Mouse (Mus musculus): ENCODE results near the gene Trip6.

Trip6 gene

DNA sequence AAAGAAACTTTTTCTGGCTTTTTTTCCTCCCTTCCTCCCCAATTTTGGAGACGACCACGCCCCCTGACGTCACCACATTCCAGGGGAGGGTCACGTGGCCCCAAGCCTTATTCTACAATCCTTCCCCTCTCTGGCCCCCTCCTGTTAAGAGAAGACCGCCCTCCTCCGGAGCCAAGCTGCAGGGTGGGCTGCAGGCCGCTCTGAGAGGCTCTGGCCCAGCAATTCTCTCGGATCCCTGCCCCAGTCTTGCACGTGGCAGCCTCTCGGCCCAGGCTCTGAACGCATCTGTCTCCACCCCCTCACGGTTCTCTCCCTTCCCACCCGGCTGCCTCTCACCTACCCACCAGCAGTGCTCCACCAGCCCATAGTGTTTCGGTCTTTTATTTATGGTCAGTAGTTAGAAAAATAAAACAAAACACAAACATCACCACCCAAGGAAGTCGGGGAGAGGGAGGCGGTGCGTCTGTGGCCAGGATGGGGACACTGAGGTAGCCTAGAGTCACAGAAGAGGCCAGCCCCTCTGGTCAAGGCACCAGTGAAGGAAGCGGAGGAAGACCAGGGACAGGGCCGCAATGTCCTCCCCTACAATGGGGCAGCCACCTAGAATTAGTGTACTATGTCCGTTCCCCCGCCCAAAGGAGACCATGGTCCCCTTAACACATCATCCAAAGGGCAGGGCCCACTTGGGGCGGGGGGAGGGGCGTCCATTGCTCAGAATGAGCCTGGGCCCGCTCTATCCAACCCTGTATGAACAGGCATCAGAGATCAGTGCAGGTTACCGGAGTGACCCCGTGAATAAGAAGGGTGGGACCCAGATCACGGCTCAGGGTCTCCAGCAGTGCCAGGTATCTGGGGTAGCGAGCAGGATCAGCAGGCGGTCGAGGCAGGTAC, at the start of gene Trip6:
TSS of gene Trip6 (minus strand) at position 212 of the 891 bp plus-strand sequence.
- DNase-seq = peak; percentile 30

DNA sequence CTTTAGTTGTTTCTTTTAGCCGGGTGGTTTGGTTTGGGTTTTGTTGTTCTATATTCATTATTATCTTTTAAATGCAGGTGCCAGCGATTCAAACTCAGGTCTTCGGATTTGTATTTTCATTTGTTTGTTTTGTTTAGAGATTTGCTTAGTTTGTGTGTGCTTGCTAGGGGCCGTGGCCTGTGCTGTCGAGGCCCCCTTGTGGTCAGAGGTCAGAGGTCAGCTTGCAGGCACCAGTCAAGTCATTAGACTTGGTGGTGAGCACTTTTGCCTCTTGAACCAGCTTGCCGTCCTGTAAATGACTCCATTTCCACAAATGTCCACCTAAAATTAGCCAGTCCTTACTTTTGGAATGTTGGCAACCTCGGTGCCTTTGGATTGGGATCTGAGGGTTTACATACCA, 44.2 kb upstream of the Trip6 start:
- no peak for DNase-seq

DNA sequence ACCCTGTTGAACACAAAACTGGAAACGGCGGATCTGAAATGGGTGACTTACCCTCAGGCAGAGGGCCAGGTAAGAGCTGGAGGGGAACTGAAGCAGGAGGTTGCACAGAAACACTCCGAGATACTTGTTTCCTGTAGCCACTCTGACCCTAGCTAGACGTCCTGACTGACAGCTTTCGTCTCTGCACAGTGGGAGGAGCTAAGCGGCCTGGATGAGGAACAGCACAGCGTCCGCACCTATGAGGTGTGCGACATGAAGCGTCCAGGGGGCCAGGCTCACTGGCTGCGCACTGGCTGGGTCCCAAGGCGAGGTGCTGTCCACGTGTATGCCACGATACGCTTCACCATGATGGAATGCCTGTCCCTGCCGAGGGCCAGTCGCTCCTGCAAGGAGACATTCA, 39.9 kb upstream of the Trip6 start:
- no peak for DNase-seq

DNA sequence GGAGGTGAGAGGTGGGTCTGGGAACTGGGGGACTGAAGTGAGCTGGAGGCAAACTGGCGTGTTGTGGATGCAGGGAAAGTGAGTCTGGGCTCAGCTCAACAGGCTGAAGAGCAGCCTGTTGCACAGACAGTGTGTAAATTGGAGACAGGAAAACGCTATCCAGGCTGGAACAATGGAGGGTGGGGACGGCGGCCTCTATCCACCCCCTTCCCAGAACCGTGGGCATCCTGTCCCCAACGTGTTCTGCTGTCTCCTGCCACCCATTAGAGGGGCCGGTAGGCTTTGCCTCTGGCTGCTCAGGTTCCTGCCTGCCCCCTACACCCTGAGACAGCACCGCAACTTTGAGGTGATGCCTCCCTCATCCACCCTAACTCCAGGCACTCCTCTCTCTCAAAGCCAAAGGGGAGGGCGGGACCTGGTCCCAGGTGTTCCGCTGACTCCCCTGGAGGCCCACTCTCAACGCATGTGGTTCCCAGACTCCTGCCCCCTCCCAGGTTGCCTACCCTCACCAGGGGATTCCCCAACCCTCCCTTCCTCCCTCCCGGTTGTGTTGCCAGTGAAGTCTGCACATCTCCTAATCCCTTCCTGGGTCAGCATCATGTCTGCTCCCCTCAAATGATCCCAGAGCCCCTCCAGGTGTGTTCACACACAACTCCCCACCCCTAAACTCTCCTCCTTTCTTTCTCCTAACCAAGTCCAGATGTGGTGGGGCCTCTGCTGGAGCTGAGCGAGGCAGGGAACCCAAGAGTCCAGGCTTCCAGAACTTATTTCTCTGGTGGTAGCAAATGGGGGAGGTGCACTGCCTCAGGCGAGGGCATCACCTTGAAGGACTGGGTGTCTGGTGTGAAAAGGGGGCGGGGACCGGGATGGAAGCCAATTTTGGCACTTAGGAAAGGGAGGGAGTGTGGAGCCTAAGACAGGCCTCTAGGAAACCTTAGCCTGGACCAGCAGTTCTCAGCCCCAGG, 38.1 kb upstream of the Trip6 start:
- DNase-seq = no peak

DNA sequence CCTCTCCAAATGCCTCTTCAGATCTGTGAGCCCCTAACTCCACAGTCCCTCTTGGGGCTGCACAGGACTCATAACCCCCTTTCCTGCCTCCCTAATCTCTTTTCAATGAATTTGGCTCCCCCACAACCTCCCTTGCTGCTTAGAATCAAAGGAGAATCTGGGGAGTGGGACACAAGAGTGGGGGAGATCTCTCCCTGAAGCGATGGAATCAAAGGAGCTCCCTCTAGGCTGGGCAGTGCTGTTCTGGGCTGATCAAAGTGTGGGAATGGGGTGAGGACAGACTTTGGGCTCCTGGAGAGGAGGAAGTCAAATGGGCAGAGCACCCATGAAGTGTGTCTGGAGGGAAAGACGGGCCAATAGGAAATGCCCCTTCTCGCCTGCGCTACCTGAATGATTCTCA, 37.2 kb upstream of the Trip6 start:
- DNase-seq = no peak

DNA sequence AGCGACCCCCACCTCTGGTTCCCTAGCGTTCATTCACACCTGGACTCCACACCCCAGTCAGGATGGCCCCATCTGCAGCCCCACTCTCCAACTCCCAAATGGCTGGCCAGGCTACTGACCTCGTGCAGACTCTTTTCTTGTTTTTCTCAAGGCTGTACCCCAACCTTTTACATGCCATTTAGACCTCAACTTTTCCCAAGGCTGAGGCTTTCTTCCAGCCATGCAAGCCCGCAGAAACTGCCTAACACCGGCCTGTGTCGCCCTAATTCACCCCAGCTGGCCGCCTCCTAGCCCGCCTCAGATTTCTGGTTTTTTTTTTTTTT, 36.8 kb upstream of the Trip6 start:
- DNase-seq = no peak

DNA sequence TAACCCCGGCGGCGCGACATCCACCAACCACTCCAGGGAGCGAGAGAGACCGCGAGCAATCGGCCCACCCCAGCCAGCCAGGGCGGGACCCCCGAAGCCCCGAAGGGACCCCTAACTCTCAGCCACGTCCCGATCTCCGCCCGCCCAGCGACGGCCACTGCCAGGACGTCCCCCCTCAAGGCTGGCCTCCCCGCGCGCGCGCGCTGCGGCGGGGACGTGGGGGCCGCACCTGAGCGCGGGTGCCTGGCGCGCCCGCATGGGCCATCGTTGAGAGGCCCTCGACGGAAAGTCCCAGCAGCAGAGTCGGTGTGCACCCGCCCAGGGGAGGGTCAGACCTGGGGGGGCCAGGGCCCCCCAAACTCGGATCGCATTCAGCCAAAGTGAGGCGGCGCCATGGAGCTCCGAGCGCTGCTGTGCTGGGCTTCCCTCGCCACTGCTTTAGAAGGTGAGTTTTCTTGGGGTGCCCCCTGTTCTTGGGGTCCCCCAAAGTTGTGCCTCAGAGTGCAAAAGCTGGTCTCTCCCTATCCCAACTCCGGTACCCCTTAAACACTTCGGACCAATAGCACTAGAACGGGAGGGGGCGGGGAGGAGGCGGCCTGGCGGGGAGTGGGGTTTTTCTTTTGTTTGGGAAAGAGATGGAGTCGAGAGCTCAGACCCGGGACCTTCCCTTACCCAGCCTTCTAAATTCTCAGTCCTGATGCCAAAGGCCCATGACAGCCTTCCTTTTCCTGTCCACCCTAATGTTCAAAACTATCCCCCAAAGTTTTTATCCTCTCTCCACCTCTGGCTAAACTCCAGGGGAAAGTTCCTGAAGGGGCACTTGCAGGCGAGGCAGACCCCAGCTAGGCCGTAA, 36.2 kb upstream of the Trip6 start:
- no peak for DNase-seq

DNA sequence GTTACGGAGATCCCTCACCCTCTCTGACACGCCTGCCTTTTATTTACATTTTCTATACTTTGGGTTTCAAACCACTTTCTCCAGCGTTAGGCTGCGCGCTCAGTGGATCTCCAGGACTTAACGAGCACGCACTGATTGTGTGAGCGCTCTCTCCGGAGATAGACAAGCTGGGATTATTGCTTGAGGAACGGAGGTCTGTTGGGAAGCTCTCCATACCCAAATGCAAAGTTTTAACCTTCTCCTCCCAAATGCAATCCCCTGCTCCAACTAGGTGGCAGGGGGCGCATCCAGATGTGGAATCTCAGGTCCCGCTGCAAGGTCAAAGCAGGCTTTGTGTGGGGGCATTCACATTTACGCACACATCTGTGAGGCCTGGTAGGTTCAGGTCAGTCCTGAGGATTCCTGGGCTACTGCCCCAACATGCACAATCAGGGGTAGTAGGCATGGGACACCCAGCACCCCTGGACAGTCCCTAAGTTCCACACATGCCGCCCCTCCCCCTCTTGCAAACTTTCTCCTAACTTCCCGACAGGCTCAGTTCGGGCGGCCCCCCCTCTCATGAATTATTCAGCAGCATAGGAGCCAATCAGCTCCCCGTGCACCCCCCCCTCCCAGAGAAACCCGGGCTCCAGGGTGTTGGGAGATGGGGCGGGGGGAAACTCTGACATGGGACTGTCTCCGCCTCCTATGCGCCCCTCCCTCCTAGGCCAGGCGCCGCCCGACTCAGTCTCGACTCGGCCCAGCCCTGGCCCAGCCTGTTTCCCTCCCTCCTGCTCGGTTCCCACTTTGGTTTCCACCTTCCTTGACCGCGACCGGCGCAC, 35.4 kb upstream of the Trip6 start, which contains the start of gene Ephb4:
TSS of gene Ephb4 (plus strand) at position 726 of the 821 bp plus-strand sequence.
- DNase-seq = peak; percentile 38

DNA sequence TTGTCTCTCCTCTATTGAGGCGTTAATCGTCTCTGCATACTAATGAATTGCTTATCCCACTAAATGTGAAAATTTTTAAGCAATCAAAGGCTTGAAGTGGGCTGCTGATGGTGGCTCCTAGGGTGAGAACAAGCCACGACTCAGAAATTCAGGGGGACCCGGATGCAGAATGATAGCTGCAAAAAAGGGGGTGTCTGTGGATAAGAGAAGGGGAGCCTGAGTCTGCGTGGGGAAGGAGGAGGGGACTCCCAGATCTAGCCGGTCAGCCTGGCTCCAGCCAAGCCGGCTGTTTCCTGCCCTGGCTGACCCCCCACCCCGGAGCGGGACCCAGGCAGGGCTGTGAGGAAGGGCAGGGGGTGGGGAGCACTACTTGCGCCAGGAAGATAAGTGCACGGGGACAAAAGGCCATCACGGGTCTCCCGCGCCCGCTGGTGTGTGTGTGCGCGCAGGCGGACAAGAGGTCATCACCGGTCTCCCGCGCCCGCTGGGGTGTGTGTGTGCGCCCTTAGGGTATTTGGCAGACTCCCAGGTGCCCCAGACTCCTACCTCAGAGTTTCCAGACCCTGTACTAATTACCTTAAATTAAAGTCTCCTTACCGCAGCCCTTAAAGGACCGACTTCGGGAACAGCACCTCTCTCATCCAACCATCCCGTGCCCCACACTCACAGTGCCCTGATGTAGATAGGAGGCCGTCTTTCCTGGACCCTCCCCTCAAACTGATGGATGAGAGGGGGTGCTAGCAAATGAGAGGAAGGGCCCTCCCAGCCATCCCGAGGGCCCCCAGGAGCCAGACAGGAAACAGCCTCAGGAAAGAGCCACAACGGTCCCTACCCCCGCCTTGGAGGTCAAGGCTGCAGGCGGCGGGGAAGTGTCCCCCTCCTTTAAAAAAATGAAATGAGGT, 34.5 kb upstream of the Trip6 start:
- DNase-seq = no peak

DNA sequence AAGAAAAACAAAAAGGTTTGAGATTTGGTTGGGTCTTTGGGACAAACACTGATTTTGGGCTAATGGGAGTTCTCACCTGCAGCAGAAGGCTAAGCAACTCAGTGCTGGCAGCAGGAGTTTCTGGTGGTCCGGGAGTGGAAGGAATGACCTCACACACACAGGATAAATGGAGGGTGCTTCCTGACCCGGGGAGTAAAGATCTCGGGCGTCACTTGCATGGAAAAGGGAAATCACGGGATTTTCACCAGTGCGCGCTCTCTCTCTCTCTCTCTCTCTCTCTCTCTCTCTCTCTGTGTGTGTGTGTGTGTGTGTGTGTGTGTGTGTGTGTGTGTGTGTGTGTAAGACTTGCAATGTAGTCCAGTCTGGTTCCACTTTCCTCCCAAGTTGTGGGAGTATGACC, 33.7 kb upstream of the Trip6 start:
- DNase-seq = no peak

DNA sequence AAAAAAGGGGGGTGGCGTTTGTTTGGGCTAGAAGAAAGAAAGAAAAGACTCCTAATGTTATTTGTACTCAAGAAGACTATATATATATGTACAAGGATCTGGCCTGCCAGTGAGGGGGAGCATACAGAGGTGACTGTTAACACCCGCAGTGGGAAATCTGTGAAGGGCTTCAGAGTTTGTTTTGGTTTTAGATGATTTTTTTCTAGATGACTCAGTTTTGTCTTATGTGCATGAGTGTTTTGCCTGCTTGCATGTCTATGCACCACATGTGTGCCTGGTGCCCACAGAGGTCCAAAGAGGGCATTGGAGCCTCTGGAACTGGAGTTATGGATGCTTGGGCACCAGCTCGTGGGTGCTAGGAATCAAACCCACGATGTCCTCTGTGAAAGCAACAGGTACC, 32.8 kb upstream of the Trip6 start:
- no peak for DNase-seq

DNA sequence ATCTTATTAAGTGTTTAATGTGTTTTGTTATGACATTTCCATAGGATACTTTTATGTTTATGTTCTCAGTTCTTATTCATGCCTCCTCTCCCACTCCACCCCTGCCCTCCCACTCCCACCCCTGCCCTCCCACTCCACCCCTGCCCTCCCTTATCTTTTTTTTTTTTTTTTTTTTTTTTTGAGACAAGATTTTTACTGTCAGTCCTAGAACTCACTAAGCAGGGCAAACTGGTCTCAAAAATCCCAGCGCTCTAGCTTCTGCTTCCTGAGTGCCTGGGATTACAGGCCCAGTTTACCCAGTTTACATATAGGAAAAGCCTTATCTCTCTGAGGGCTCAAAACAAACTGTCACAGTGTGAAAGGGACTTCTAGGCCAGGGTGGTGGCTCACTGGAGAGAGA, 32.2 kb upstream of the Trip6 start:
- no peak for DNase-seq

DNA sequence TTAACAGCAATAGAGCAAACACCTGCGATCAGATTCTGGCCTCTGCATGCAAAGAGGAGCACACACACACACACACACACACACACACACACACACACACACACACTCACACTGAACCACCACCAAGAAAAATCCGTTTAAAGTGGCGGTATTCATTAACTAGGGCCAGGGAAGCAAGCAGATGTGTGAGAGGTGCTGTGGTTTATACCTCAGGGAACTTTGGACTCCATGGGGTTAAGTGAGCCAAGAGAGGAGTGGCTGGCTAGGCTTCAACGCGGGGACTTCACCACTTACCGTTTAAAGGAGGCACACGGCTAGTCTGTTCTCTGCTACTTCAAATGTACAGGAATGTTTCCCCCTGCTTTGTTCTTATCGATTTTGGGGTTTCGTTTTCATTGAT, 31.6 kb upstream of the Trip6 start:
- no peak for DNase-seq

DNA sequence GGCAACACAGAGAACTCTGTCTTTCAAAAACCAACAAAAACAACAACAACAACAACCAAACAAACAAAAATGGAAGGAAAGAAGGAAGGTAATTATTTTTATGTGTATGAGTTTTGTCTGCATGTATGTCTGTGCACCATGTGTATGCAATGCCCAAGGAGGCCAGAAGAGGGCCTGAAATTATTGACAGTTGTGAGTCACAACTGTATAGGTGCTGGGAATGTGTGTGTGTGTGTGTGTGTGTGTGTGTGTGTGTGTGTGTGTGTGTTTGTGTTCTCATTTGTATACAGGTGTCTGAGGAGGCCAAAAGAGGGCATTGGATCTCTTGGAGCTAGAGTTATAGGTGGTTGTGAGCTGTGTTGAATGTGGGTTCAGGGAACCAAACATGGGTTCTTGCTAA, 29.7 kb upstream of the Trip6 start:
- no peak for DNase-seq

DNA sequence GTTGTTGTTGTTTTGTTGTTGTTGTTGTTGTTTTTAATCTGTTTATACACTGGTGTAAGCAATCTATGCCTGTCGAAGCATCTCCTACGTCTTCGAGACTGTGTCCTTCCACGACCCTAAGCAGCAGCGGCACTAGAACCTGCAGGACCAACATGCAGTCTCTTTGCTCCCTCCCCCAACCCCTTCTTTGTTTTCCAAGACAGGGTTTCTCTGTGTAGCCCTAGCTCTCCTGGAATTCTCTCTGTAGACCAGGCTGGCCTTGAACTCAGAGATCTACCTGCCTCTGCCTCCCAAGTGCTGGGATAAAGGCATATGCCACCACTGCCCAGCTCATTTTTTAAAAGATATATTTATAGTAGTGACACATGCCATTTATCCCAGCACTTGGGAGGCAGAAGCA, 29.2 kb upstream of the Trip6 start:
- DNase-seq = no peak

DNA sequence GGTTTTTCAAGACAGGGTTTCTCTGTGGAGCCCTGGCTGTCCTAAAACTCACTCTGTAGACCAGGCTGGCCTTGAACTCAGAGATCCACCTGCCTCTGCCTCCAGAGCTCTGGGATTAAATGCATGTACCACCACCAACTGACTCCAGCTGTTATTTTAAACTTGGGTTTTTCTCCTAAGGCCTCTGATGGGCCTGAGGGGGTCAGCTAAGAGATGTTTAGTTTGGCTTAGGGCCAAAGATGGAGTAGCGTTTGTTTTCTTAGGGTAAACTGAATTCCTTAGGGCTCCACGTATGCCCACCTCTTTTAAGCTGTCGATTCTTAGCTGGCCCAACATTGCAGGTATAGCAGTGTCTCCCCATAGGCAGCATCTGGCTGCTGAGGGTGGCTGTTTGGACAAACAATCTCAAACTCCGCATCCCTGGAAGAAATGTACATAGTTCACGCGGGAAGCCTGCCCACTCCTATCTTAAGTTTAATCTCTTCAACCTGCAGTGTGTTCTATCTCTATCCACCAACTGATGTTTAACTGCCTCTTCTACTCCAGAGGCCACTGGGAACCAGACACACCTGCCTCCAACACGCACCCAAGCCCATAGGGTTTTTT, 28.3 kb upstream of the Trip6 start:
- DNase-seq = no peak

DNA sequence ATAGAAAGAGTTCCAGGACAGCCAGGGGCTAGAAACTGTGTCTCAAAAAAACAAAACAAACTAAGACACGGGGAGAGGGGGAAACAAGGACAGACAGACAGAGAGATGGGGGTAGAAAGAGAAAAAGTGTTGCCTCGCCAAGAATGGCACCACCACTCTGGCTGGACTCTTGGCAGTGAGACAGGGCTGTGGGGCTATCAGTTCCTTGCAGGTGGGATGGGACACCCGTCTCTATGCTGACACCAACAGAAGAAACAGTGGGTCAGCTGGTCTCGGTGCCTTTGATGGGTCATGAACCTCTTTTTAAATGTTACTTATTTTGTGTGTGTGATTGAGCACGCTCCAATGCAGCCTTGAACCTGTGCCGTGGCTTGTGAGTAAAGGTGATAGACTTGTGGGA, 26.0 kb upstream of the Trip6 start:
- DNase-seq = peak; percentile 36

DNA sequence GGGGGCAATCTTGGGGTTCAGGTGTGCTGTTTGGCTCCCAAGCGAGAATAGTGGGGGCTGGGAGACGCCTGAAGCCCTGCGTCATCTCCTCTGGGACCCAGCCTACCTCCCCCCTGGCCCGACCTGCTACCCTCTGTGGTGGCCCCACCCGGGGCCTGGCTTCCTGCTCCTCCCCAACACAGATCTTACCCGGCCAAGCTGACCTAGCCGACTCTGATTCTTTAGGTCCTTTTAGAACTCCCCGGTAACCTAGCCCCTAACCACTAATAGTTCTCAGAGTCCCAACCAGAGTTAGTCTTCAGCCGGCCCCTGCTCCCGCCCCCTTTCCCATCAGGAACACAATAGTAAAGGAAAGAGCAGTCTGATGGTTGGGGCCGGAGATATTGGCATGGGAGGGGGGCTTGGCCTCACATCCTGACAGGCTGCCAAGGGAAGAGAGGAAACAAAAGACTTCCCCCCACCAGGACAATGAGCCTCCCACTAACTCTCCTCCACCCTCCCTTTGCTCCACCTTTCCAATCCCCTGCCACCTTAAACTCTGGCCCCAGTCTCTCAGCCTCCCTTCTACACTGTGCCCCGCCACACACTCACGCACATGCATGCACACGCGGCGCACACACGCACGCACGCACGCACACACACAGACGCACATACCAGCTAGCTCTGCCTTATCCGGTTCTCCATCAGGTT, 25.2 kb upstream of the Trip6 start:
- DNase-seq = peak; percentile 74

DNA sequence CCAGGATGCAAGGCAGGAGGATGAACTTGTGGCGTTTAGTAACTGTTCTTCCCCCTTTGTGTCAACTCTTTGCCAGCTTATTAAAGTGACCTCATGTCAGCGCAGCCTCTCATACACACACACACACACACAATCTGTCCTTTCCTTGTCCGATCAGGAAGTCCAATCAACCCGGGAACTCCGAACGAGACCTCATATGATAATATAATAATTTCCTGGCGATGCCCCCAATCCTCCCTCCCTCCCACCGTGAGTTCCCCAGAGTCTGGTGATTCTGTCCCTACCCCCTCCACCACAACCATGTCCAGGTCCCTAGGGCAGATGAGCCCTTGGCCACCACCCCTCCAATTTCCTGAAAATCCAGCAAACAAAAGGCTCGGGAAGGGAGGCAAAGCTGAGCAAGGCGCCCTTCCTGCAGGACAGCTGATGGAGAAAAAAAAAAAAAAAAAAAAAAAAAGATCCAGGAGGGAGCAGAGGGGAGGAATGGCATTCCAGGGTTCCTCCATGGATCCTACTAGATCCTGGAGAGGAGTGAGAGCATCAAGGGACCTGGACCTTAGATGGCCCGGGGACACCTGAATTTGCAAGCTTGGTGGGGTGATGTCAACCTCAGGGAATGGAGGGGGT, 24.6 kb upstream of the Trip6 start:
- peak; percentile 72 for DNase-seq

All from cerebellum, adult 9-11 months (tissue).